Mouse (Mus musculus) liver, embryonic 14.5 days (tissue): Measurements from ENCODE around the gene Pfas.
"Not testable (repeated sequence)": the region's sequence is repeated elsewhere in the genome, so short reads cannot be mapped to it uniquely, and the experiment has no call there.

Source experiments
- CTCF ChIP-seq: IDR thresholded peaks from 2 replicates; pipeline ENCODE4 v1.5.1; 2016; ENCODE audit warnings: antibody characterized with exemption, low read depth, control low read depth
- EP300 ChIP-seq: IDR thresholded peaks from 2 replicates; pipeline ENCODE4 v1.6.1; 2016; ENCODE audit warnings: antibody characterized with exemption, low read depth

DNA sequence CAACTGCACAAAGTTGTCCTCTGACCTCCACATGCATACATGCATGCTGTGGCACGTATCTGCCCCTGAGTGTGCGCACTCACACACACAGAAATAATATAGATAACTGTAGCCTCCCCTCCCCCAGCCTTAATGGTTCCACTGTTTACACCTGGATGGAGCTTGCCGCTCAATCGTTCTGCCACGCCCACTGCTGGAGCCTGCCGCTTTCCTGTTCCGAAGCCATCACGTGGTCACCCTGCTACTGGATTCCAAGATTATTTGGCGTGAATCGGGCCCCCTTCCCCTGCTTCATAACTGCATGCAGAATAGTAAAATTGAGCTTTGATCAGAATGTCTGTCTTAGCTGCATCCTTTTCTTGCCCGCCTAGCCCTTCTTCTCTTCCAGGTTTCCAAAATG lies 46.1 kb downstream of the Pfas start:
- TF ChIP-seq CTCF, EP300: not testable (repeated sequence)
